Mouse (Mus musculus) kidney, postnatal 0 days (tissue): ENCODE measurements at regions not wholly inside any gene's neighbourhood (a gene's known extent, or its start where the extent isn't known, plus 50 kb on each side); places are given as distances from the start of the nearest gene placed in this dataset.
A peak's percentile ranks its signal among the peaks of the same experiment; 100 is the strongest.

Experiments
- ATAC-seq: fragments of 200-750 bp; cut with Nextera tagmentation; replicated peaks from 2 replicates; pipeline ENCODE4 v1.8.0; 2017; ENCODE audit warnings: low read depth, moderate number of reproducible peaks, moderate TSS enrichment, moderate library complexity; ENCODE audit not compliant: low FRiP score
- DNase-seq: peaks from one replicate; pipeline ENCODE4 v3.0.0-alpha.2; 2016; ENCODE audit warnings: low spot score
- H3K27ac ChIP-seq: fragments of 300-500 bp; sonication (generic); 2 replicates; pipeline ENCODE4 v1.5.1; 2014; ENCODE audit warnings: mild to moderate bottlenecking
- H3K27me3 ChIP-seq: fragments of 300-500 bp; sonication (generic); 2 replicates; pipeline ENCODE4 v1.6.1; 2014; ENCODE audit warnings: low read length, mixed read lengths; ENCODE audit not compliant: insufficient read depth
- H3K36me3 ChIP-seq: fragments of 300-500 bp; sonication (generic); 2 replicates; pipeline ENCODE4 v1.6.1; 2014; ENCODE audit warnings: low read length, mixed read lengths; ENCODE audit not compliant: insufficient read depth
- H3K4me1 ChIP-seq: fragments of 300-500 bp; sonication (generic); replicated peaks from 2 replicates; pipeline ENCODE4 v1.6.1; 2014; ENCODE audit warnings: antibody characterized with exemption, low read length, mixed read lengths; ENCODE audit not compliant: insufficient read depth
- H3K4me2 ChIP-seq: fragments of 300-500 bp; sonication (generic); 2 replicates; pipeline ENCODE4 v1.6.1; 2014; ENCODE audit warnings: mild to moderate bottlenecking, low read length, moderate library complexity, mixed read lengths
- H3K4me3 ChIP-seq: fragments of 300-500 bp; sonication (generic); replicated peaks from 2 replicates; pipeline ENCODE4 v1.5.1; 2014; ENCODE audit warnings: low read depth, low read length
- H3K9ac ChIP-seq: fragments of 300-500 bp; sonication (generic); 2 replicates; pipeline ENCODE4 v1.6.1; 2014; ENCODE audit warnings: low read depth, low read length
- H3K9me3 ChIP-seq: fragments of 300-500 bp; sonication (generic); replicated peaks from 2 replicates; pipeline ENCODE4 v1.6.1; 2016; ENCODE audit warnings: low read length, inconsistent platforms, mixed read lengths
- CTCF ChIP-seq: IDR thresholded peaks from 2 replicates; pipeline ENCODE4 v1.5.1; 2016; ENCODE audit warnings: antibody characterized with exemption, low read depth, mild to moderate bottlenecking, moderate library complexity
- WGBS: fragments of 180-500 bp; shearing (Covaris S2); extraction: QIAGEN DNeasy Blood & Tissue Kit; methylation state at CpG from one replicate; pipeline ENCODE4 v1.1.7; 2014; 5-methylcytosine and 5-hydroxymethylcytosine counted together

- H3K9ac ChIP-seq: no peak overlapping the region
- WGBS: 76% methylated on average over 8 of the region's 8 CpGs
- TF ChIP-seq CTCF: no peak
- DNase-seq (no peak), ATAC-seq (no peak)
- H3K4me1 ChIP-seq: no peaks in the 10 kb centered on the region
- no peak overlapping the region for H3K4me3 ChIP-seq
- H3K27me3 ChIP-seq: no peaks in the 10 kb centered on the region
- no peaks in the 10 kb centered on the region for H3K9me3 ChIP-seq
- H3K4me2 ChIP-seq: no peak overlapping the region
- H3K36me3 ChIP-seq: no peaks in the 10 kb centered on the region
- no peak overlapping the region for H3K27ac ChIP-seq
Measured at GRCm38 (mm10) chr2:57424879-57425278, 187.4 kb downstream of the Gpd2 start.

- H3K36me3 ChIP-seq: no peaks in the 10 kb centered on the region
- no peak overlapping the region for H3K9ac ChIP-seq
- DNase-seq (no peak), ATAC-seq (no peak)
- H3K27me3 ChIP-seq: no peaks in the 10 kb centered on the region
- TF ChIP-seq CTCF: no peak
- WGBS: 93% methylated on average over 5 of the region's 5 CpGs
- no peaks in the 10 kb centered on the region for H3K4me1 ChIP-seq
- H3K9me3 ChIP-seq: no peaks in the 10 kb centered on the region
- H3K27ac ChIP-seq: no peak overlapping the region
- no peak overlapping the region for H3K4me2 ChIP-seq
- no peak overlapping the region for H3K4me3 ChIP-seq
Measured at GRCm38 (mm10) chr2:57425439-57425838, 188.0 kb downstream of the Gpd2 start.

- WGBS: 95% methylated on average over 6 of the region's 6 CpGs
- Histone ChIP-seq H3K9ac (no peak overlapping the region), H3K36me3 (no peaks in the 10 kb centered on the region), H3K27me3 (no peaks in the 10 kb centered on the region), H3K9me3 (no peaks in the 10 kb centered on the region), H3K27ac (no peak overlapping the region), H3K4me1 (no peaks in the 10 kb centered on the region), H3K4me2 (no peak overlapping the region), H3K4me3 (no peak overlapping the region)
- ATAC-seq: no peak
- TF ChIP-seq CTCF: no peak
- DNase-seq: no peak
Measured at GRCm38 (mm10) chr2:57450996-57451770, 213.7 kb downstream of the Gpd2 start.

DNA sequence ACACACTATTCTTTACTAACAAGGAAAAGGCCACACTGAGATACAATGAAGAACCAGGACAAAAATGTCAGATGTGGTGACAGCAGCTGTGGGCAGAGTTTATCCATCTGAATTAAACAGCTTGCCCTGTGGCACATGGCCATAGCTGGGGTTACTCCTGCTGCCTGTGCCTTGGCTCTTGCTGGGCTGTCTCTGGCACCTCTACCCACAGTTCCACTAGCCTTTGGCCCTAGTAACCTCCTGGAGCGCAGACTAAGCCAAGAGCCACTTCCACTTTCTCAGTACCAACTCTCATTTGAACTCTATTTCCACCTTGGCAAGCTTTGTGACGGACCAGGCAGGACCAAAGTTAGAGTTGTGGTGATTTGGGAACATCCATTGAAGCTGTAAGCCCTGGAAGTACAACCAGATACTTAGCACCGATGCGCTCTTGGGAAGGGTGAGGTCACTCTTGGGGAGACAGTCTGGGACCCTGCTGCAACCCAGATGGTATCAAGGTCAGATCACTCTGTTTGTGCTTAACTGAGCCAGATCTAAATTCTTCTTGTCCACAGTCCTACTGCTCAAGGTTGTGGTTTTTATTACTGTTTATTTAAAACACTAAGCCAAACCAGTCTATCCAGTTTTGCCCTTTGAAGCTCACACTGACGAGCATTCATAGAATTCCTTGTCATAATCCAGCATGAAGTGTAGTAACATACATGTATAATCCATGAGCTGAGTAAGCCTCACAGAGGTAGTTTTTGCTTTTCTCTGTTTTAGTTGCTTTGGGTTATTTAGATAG lies 216.7 kb downstream of the Gpd2 start:
- 69% methylated on average over 5 of the region's 5 CpGs for WGBS
- no peaks in the 10 kb centered on the region for H3K27me3 ChIP-seq
- peak overlapping the region; percentile 47 for H3K27ac ChIP-seq
- H3K9ac ChIP-seq: no peak overlapping the region
- ATAC-seq (peak; percentile 79), DNase-seq (peak; percentile 21)
- H3K4me3 ChIP-seq: no peak overlapping the region
- no peaks in the 10 kb centered on the region for H3K36me3 ChIP-seq
- TF ChIP-seq CTCF: no peak
- H3K4me1 ChIP-seq: no peaks in the 10 kb centered on the region
- H3K4me2 ChIP-seq: no peak overlapping the region
- no peaks in the 10 kb centered on the region for H3K9me3 ChIP-seq

DNA sequence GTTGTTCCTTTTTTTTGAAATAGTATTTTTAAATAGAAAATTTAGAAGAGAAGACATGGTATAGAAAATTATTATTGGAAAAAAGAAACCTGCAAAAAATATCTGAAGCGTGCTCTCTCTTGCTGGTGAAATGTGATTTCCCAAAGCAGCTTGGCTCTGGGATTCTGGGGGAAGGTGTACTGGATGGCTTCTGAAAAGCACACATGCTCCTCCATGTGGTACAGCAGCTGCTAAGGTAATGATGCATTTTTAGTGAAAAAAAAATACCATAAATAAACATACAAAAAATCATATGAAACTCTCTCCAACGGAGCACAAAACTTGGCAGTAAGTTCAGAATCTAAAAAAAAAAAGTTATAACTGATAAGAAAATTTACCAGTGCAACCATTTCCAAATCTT lies 222.5 kb downstream of the Gpd2 start:
- TF ChIP-seq CTCF: no peak
- ATAC-seq: no peak
- H3K9ac ChIP-seq: no peak overlapping the region

DNA sequence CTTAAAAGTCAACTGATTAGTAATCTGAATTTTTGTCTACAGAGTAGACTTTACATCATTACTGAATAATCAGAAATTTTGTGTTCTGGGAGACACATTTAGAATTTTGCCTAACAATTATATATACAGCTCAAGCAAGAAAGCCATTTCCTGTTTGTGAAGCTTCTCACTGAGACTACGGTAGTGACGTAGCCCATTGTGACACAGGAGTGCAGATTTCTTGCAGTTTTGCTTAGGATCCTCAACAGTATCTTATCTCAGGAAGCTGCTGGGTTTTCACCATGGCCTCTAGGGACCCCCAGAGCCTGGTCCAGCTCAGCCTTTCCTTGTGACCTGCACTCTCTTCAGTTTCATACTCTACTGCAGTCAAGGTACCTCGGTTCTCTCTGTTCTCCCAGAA lies 236.4 kb downstream of the Gpd2 start:
- Histone ChIP-seq H3K27me3 (no peaks in the 10 kb centered on the region), H3K36me3 (no peaks in the 10 kb centered on the region), H3K9me3 (no peaks in the 10 kb centered on the region), H3K4me3 (no peak overlapping the region), H3K4me2 (no peak overlapping the region), H3K27ac (no peak overlapping the region), H3K9ac (no peak overlapping the region), H3K4me1 (no peaks in the 10 kb centered on the region)
- DNase-seq (no peak), ATAC-seq (no peak)
- 82% methylated on average over 3 of the region's 3 CpGs for WGBS
- no peak for TF ChIP-seq CTCF

More for the DNA sequence above, 222.5 kb downstream of the Gpd2 start:
- Histone ChIP-seq H3K4me3 (no peak overlapping the region), H3K4me2 (no peak overlapping the region), H3K4me1 (no peaks in the 10 kb centered on the region), H3K36me3 (no peaks in the 10 kb centered on the region), H3K27me3 (no peaks in the 10 kb centered on the region), H3K27ac (no peak overlapping the region), H3K9me3 (no peaks in the 10 kb centered on the region)
- WGBS: 84% methylated on average over 2 of the region's 2 CpGs
- DNase-seq: no peak
